In the genomic region with DNA sequence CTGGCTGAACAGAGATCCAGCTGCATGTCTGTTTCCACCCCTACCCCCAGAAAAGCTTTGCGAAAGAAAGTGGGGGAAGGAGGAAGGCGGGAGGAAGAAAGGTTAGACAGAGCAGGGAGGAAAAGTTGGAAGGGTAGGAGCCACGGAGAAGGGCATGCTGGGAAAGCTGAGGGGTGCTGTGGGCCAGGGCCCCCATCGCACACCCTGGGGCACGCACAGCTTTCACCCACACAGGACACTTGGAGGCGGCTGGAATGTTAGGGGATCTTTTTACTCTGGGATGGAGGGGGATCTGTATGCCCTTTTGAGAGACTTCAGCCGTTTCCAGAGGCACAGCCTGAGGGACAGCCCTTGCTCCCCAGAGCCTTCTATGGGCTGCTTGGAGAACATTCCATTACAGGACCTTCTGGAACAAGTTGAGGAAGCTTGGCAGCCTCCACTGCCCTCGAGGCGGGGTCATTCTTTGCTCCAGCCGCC, we compare ENCODE assay signal across 10 mouse cellular contexts. TPM values are rescaled to one million over a fixed set of nuclear protein-coding genes. Genes with fewer than 3 reads are reported as not detected.
DNase-seq lines count a peak whose midpoint lies in the region; ATAC-seq lines count a peak whose summit lies in the region.
"Had no signal": no experiment of that assay in that cellular context is flagged by ENCODE, and none has a peak within 500 bp of the region (broad histone marks: within the 10 kb centered on the region; RNA-seq: fewer than 3 reads in every experiment).

No protein-coding gene starts in this region.

- intact Hi-C loops in left cerebral cortex, postnatal 14 days (cut with DNase I): loop anchor here (5.0 kb wide), 1 partner anchor 36 kb away; no protein-coding TSS in a partner anchor

- H3K4me2 ChIP-seq in forebrain, embryonic 12.5 days: no peak overlapping the region
- H3K4me2 ChIP-seq in heart, embryonic 11.5 days: no peak overlapping the region
- H3K4me2 ChIP-seq in stomach, embryonic 15.5 days: no peak overlapping the region

- no peak overlapping the region for H3K4me3 ChIP-seq in forebrain, embryonic 10.5 days
- no peak overlapping the region for H3K4me3 ChIP-seq in forebrain, embryonic 12.5 days (replicated peaks)
- no peak overlapping the region for H3K4me3 ChIP-seq in heart, embryonic 11.5 days (ENCODE audit: low read depth, low read length)
- no peak overlapping the region for H3K4me3 ChIP-seq in stomach, embryonic 15.5 days (replicated peaks)

- no peak overlapping the region for H3K9ac ChIP-seq in forebrain, embryonic 12.5 days
- H3K9ac ChIP-seq in heart, embryonic 11.5 days (ENCODE audit: low read depth, low read length): no peak overlapping the region
- H3K9ac ChIP-seq in stomach, embryonic 15.5 days: no peak overlapping the region

- H3K36me3 ChIP-seq in forebrain, embryonic 10.5 days (replicated peaks): no peaks in the 10 kb centered on the region
- H3K36me3 ChIP-seq in forebrain, embryonic 12.5 days (replicated peaks): no peaks in the 10 kb centered on the region
- no peaks in the 10 kb centered on the region for H3K36me3 ChIP-seq in heart, embryonic 11.5 days (ENCODE audit: control insufficient read depth, insufficient read depth, low read length)
- no peaks in the 10 kb centered on the region for H3K36me3 ChIP-seq in stomach, embryonic 15.5 days

- no peak for ATAC-seq in forebrain, embryonic 12.5 days (ENCODE audit: low FRiP score)
- ATAC-seq in heart, embryonic 11.5 days (replicated peaks; ENCODE audit: insufficient number of reproducible peaks, low FRiP score, low TSS enrichment): 0 out of 2 replicates have a peak, but pooled peaks have one; percentile 10
- ATAC-seq in stomach, embryonic 15.5 days (ENCODE audit: insufficient read depth, low FRiP score, low read depth): peak; percentile 60
- ATAC-seq in CD4-positive, CD25-positive, alpha-beta regulatory T cell, adult 4 months: no peak

- no peaks in the 10 kb centered on the region for H3K9me3 ChIP-seq in forebrain, embryonic 10.5 days
- H3K9me3 ChIP-seq in forebrain, embryonic 12.5 days: no peaks in the 10 kb centered on the region
- H3K9me3 ChIP-seq in heart, embryonic 11.5 days (replicated peaks; ENCODE audit: control insufficient read depth, low read length): no peaks in the 10 kb centered on the region
- no peaks in the 10 kb centered on the region for H3K9me3 ChIP-seq in stomach, embryonic 15.5 days

- 55% methylated on average over 10 of the region's 10 CpGs for WGBS in forebrain, embryonic 10.5 days
- WGBS in forebrain, embryonic 12.5 days: 56% methylated on average over 10 of the region's 10 CpGs
- WGBS in heart, embryonic 11.5 days (ENCODE audit: insufficient replicate concordance): 49% methylated on average over 9 of the region's 10 CpGs
- 27% methylated on average over 10 of the region's 10 CpGs for WGBS in stomach, embryonic 15.5 days

- no peak for DNase-seq in forebrain, embryonic 10.5 days (ENCODE audit: extremely low spot score, low spot score)
- DNase-seq in kidney, postnatal 36 days: peak; percentile 64 to 73
- DNase-seq in left cerebral cortex, postnatal 14 days (ENCODE audit: low spot score in 2 of 2): no peak
- DNase-seq in right cerebral cortex, postnatal 10 days (ENCODE audit: low spot score in 2 of 2): no peak
- DNase-seq: layer of hippocampus, postnatal 36 days; right cerebral cortex, postnatal 4 days had no signal

- H3K27me3 ChIP-seq in forebrain, embryonic 10.5 days (ENCODE audit: poor library complexity, severe bottlenecking): no peaks in the 10 kb centered on the region
- no peaks in the 10 kb centered on the region for H3K27me3 ChIP-seq in forebrain, embryonic 12.5 days
- no peaks in the 10 kb centered on the region for H3K27me3 ChIP-seq in heart, embryonic 11.5 days (ENCODE audit: control insufficient read depth, insufficient read depth, low read length)
- no peaks in the 10 kb centered on the region for H3K27me3 ChIP-seq in stomach, embryonic 15.5 days (replicated peaks)

- H3K27ac ChIP-seq in forebrain, embryonic 10.5 days: peak overlapping the region; percentile 3; the same call in 1 of the 2 replicates
- H3K27ac ChIP-seq in forebrain, embryonic 12.5 days: no peak overlapping the region
- no peak overlapping the region for H3K27ac ChIP-seq in heart, embryonic 11.5 days (ENCODE audit: low read depth, low read length)
- peak overlapping the region; percentile 78 for H3K27ac ChIP-seq in stomach, embryonic 15.5 days

- H3K4me1 ChIP-seq in forebrain, embryonic 10.5 days: peaks cover 25% of the 10 kb centered on the region
- H3K4me1 ChIP-seq in forebrain, embryonic 12.5 days: peaks cover 6% of the 10 kb centered on the region; the same call in 1 of the 2 replicates
- H3K4me1 ChIP-seq in heart, embryonic 11.5 days (ENCODE audit: control insufficient read depth, insufficient read depth, low read length): 0 out of 2 replicates have a peak, but pooled peaks cover 6% of the 10 kb centered on the region
- peaks cover 9% of the 10 kb centered on the region for H3K4me1 ChIP-seq in stomach, embryonic 15.5 days

RNA-seq across cellular contexts. Expression of a gene that starts 20.1 kb away (rescaled TPM):
- 44.3 and 46.2 TPM in 2 replicates for polyA plus RNA-seq in forebrain, embryonic 10.5 days (2016; fragmentation: Nextera tagmentation; extraction: Ambion mirVana)
- polyA plus RNA-seq in forebrain, embryonic 12.5 days (2016; fragmentation: Nextera tagmentation; extraction: Ambion mirVana): 30.6 and 32.0 TPM in 2 replicates
- polyA plus RNA-seq in heart, embryonic 11.5 days (2014; fragmentation: Nextera tagmentation; extraction: Ambion mirVana): 26.9 and 30.1 TPM in 2 replicates
- 64.2 and 66.3 TPM in 2 replicates for polyA plus RNA-seq in stomach, embryonic 15.5 days (2015; fragmentation: Nextera tagmentation; extraction: Ambion mirVana)
- total RNA-seq in left cerebral cortex, postnatal 14 days (2021): 1 to 10 TPM; 3.8 to 5.7 TPM
- polyA plus RNA-seq in CD4-positive, CD25-positive, alpha-beta regulatory T cell, adult 4 months (2017; shearing (Covaris generic)): 100 to 1,000 TPM; 142 to 182 TPM

RNA-seq across cellular contexts. Expression of a gene that starts 22.8 kb away (rescaled TPM):
- 249 and 254 TPM in 2 replicates for polyA plus RNA-seq in forebrain, embryonic 10.5 days (2016; fragmentation: Nextera tagmentation; extraction: Ambion mirVana)
- 254 and 263 TPM in 2 replicates for polyA plus RNA-seq in forebrain, embryonic 12.5 days (2016; fragmentation: Nextera tagmentation; extraction: Ambion mirVana)
- polyA plus RNA-seq in heart, embryonic 11.5 days (2014; fragmentation: Nextera tagmentation; extraction: Ambion mirVana): 256 TPM in 2 replicates
- polyA plus RNA-seq in stomach, embryonic 15.5 days (2015; fragmentation: Nextera tagmentation; extraction: Ambion mirVana): 251 and 272 TPM in 2 replicates
- 100 to 1,000 TPM; 349 to 363 TPM for total RNA-seq in left cerebral cortex, postnatal 14 days (2021)
- 10 to 100 TPM; 60.7 to 73.1 TPM for polyA plus RNA-seq in CD4-positive, CD25-positive, alpha-beta regulatory T cell, adult 4 months (2017; shearing (Covaris generic))

RNA-seq across cellular contexts. Expression of a gene that starts 39.3 kb away (rescaled TPM):
- not detected in 2 replicates for polyA plus RNA-seq in forebrain, embryonic 10.5 days (2016; fragmentation: Nextera tagmentation; extraction: Ambion mirVana)
- polyA plus RNA-seq in forebrain, embryonic 12.5 days (2016; fragmentation: Nextera tagmentation; extraction: Ambion mirVana): not detected in 2 replicates
- polyA plus RNA-seq in heart, embryonic 11.5 days (2014; fragmentation: Nextera tagmentation; extraction: Ambion mirVana): not detected in 2 replicates
- not detected in 2 replicates for polyA plus RNA-seq in stomach, embryonic 15.5 days (2015; fragmentation: Nextera tagmentation; extraction: Ambion mirVana)
- total RNA-seq in left cerebral cortex, postnatal 14 days (2021): not detected
- polyA plus RNA-seq in CD4-positive, CD25-positive, alpha-beta regulatory T cell, adult 4 months (2017; shearing (Covaris generic)): not detected
- total RNA-seq: layer of hippocampus, postnatal 36 days had no signal

RNA-seq across cellular contexts. Expression of a gene that starts 54.6 kb away (rescaled TPM):
- 120 and 122 TPM in 2 replicates for polyA plus RNA-seq in forebrain, embryonic 10.5 days (2016; fragmentation: Nextera tagmentation; extraction: Ambion mirVana)
- 176 and 180 TPM in 2 replicates for polyA plus RNA-seq in forebrain, embryonic 12.5 days (2016; fragmentation: Nextera tagmentation; extraction: Ambion mirVana)
- 81.4 and 86.8 TPM in 2 replicates for polyA plus RNA-seq in heart, embryonic 11.5 days (2014; fragmentation: Nextera tagmentation; extraction: Ambion mirVana)
- 87.2 and 89.4 TPM in 2 replicates for polyA plus RNA-seq in stomach, embryonic 15.5 days (2015; fragmentation: Nextera tagmentation; extraction: Ambion mirVana)
- total RNA-seq in left cerebral cortex, postnatal 14 days (2021): 100 to 1,000 TPM; 333 to 347 TPM
- 10 to 100 TPM; 19.2 TPM for polyA plus RNA-seq in CD4-positive, CD25-positive, alpha-beta regulatory T cell, adult 4 months (2017; shearing (Covaris generic))

RNA-seq across cellular contexts. Expression of a gene that starts 55.5 kb away (rescaled TPM):
- polyA plus RNA-seq in forebrain, embryonic 10.5 days (2016; fragmentation: Nextera tagmentation; extraction: Ambion mirVana): 26.3 and 27.2 TPM in 2 replicates
- 30.5 and 31.4 TPM in 2 replicates for polyA plus RNA-seq in forebrain, embryonic 12.5 days (2016; fragmentation: Nextera tagmentation; extraction: Ambion mirVana)
- polyA plus RNA-seq in heart, embryonic 11.5 days (2014; fragmentation: Nextera tagmentation; extraction: Ambion mirVana): 25.6 and 27.7 TPM in 2 replicates
- 28.4 and 29.1 TPM in 2 replicates for polyA plus RNA-seq in stomach, embryonic 15.5 days (2015; fragmentation: Nextera tagmentation; extraction: Ambion mirVana)
- total RNA-seq in left cerebral cortex, postnatal 14 days (2021): 10 to 100 TPM; 50.3 to 57.2 TPM
- 10 to 100 TPM in 1 of 2 experiments, 1 to 10 TPM in 1; 6.8 to 11.2 TPM for polyA plus RNA-seq in CD4-positive, CD25-positive, alpha-beta regulatory T cell, adult 4 months (2017; shearing (Covaris generic))

Comparison
In these comparisons a context has a peak if more than half of its experiments do, and no peak if none do; other contexts are left out.
1. H3K27ac ChIP-seq: peak in forebrain, embryonic 10.5 days (single experiment) and stomach, embryonic 15.5 days (single experiment); none in forebrain, embryonic 12.5 days (single experiment) and heart, embryonic 11.5 days (single experiment).
2. DNase-seq: peak in kidney, postnatal 36 days (2 of 2); none in forebrain, embryonic 10.5 days (single experiment), left cerebral cortex, postnatal 14 days (0 of 2) and right cerebral cortex, postnatal 10 days (0 of 2).
3. ATAC-seq: peak in heart, embryonic 11.5 days (single experiment) and stomach, embryonic 15.5 days (single experiment); none in forebrain, embryonic 12.5 days (single experiment) and CD4-positive, CD25-positive, alpha-beta regulatory T cell, adult 4 months (single experiment).